Mouse (Mus musculus) left cerebral cortex, postnatal 4 days (tissue): ENCODE measurements around the gene Paip2b. TPM values are rescaled to one million over a fixed set of nuclear protein-coding genes. Genes with fewer than 3 reads are reported as not detected.

Experiments
- total RNA-seq, 2 experiments: library from RNA; stranded (reverse); gene quantifications; 2 replicates each; pipeline ENCODE4 v1.2.3; 2021

The Paip2b gene
- total RNA-seq, 2 experiments from 2014 or later = 58.2 to 70.8 TPM

Other genes with a start within 250 kb of the Paip2b start
- gene Clec4f, start 175.6 kb downstream of the Paip2b start, total RNA-seq = under 1 TPM in 1 of 2 experiments, not detected in 1; 0.14 TPM
- gene Cd207, start 153.9 kb downstream of the Paip2b start, total RNA-seq = not detected
- not detected for gene Vax2, start 120.5 kb downstream of the Paip2b start, total RNA-seq
- 1 to 10 TPM in 1 of 2 experiments, under 1 TPM in 1; 0.68 to 1.0 TPM for gene Atp6v1b1, start 88.8 kb downstream of the Paip2b start, total RNA-seq
- gene Ankrd53, start 69.1 kb downstream of the Paip2b start, total RNA-seq = not detected
- 10 to 100 TPM; 51.3 to 58.7 TPM for gene Tex261, start 55.9 kb downstream of the Paip2b start, total RNA-seq
- gene Nagk, start 36.8 kb downstream of the Paip2b start, total RNA-seq = 10 to 100 TPM; 76.7 to 83.1 TPM
- gene Zfp638, start 35.4 kb upstream of the Paip2b start, total RNA-seq = 100 to 1,000 TPM; 148 to 161 TPM
- 1 to 10 TPM; 5.4 TPM for gene Dysf, start 176.8 kb upstream of the Paip2b start, total RNA-seq